Mouse (Mus musculus) kidney, postnatal 25 days (tissue): ENCODE data around the gene Yae1d1.
"Not testable (repeated sequence)": the region's sequence is repeated elsewhere in the genome, so short reads cannot be mapped to it uniquely, and the experiment has no call there.

Experiments
- DNase-seq, 2 experiments: peaks; one replicate each; pipeline ENCODE4 v3.0.0; 2021; ENCODE audit warnings: mixed read lengths in 2 of 2

The Yae1d1 gene

DNA sequence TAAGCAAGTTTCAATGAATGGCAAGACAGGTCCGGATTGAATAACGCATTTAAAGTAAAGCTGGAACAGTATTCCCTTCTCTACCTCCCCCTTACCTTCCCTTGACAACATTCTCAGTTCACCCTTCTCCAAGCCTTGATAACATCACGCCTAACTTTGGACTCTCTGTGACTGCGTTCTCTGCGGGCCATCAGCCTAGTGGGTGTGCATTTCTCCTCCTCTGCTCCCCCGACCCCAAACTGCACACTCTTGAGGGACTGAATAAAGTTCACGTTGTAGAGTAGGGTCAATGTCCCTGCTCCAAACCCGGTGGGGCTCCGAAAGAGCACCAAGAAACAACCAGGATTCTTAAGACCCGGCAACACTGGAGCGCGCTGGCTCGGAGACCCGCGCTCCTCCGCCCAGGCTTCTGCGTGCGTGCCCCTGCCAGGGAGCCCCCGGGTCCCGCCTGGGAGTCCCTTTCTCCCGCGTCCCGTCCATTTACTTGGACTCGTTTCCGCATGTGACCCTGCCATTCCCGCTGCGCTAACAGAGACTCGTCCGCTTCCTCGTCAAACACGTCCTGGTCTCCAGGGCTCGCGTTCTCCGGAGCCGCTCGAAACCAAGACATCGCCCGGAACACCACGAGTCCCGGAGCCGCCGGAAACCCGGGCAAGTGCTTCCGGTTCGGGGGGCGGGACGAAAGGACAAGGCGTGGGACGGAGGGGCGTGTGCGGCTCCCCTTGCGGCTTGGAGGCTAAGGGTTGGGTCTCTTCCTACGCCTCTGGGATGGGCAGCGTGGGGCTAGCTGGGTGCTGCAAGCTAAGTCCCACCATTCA lies at the start of gene Yae1d1:
Yae1d1 (minus strand) TSS at position 653 of the 818 bp plus-strand sequence.
- DNase-seq: peak; percentile 94 to 95

DNA sequence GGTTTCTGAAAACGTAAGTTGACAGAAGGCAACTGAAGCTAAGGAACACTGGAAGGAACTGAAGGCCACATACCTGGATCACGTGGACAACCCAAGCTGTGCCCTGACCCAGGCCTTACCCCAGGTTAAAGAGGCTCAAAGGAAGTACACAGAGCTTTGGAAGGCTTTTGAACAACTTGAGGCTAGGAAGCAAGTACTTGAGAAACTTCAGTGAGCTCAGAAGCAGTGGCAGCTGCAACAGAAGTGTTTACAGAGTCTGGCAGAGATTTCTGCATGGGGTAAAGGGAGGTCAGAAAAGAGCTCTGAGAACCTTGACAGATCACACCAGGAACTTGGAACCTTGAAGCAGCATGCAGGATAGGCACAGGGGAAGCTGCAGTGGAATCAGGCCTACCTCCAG lies 45.7 kb upstream of the Yae1d1 start:
- DNase-seq: no peak

DNA sequence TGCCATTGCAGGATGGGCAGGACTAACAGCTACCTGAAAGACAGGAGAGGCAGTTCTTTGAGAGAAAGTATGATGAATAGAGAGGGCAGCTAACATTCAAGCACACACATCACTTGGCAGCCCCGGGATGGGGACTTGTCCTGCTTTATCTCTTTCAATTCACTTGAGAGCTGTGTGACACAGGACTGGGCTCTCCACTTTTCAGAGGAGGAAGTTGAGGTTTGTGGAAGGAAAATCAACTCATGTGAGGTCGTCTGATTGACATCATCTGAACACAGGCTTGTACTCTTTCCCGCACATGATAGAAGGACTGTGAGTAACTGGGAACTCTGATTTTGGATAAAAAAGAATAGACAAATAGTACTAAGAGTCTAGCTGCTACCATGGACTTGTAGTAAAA lies 23.5 kb upstream of the Yae1d1 start:
- no peak for DNase-seq

GRCm38 (mm10) chr13:18013205-18013604 lies 20.1 kb upstream of the Yae1d1 start:
- no peak for DNase-seq

- DNase-seq: no peak
Measured at GRCm38 (mm10) chr13:18011055-18011454, 17.9 kb upstream of the Yae1d1 start.

GRCm38 (mm10) chr13:17993515-17993847 lies 332 bp upstream of the Yae1d1 start:
- no peak for DNase-seq

DNA sequence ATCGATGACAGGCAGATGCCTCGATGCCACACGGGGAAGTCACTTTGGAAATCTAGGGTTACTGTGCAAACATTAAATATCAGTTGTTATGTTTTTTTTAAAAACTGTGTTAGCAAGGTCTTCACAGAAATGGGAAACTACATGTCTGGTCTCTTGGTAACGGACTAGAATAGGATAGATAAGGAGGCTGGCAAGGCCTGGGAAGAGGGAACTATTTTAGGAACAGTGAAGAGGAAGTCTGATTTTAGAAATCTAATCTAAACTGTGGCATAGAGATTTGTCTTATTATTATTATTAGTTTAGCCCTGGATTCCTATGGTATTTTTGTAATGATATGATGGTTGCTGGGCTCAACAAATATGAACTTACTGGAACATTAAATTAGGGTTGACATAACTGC lies 1.1 kb downstream of the Yae1d1 start:
- DNase-seq: no peak

DNA sequence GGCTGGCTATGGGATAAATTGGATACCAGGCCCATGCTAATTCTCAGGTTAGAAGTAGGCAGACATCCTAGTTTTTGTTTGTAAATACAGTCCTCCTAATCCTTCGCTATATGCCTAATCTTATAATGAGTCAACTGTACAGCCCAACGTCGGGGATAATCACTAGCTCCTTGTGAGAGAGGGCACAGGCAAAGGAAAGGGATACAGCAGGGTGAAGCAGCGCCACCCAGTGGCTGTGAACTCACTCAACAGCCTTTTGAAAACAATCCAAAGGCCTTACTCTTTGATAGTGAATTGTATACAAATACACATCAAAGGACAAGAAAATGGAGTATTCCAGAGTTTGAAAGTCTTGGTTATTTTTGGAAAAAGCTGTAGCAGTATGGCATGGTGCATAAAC lies 10.0 kb downstream of the Yae1d1 start:
- DNase-seq: peak; percentile 43 to 54

DNA sequence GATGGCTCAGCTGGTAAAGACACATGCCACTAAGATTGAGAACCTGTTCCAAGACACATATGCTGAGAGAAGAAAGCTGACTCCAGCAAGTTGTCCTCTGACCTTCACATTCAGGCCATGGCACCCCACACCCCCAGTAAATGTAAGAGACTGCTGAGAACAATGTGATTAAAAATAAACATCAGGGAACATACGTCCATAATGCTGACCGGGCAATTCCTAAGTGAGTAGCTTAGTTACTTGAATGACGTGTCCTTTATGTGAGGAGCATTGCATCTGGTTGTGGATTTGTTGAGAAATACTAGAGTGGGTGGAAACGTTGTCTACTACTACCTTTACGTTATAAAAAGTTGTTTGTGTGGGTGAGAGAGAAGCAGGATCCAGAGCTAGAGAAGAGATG lies 10.5 kb downstream of the Yae1d1 start:
- DNase-seq: no peak

DNA sequence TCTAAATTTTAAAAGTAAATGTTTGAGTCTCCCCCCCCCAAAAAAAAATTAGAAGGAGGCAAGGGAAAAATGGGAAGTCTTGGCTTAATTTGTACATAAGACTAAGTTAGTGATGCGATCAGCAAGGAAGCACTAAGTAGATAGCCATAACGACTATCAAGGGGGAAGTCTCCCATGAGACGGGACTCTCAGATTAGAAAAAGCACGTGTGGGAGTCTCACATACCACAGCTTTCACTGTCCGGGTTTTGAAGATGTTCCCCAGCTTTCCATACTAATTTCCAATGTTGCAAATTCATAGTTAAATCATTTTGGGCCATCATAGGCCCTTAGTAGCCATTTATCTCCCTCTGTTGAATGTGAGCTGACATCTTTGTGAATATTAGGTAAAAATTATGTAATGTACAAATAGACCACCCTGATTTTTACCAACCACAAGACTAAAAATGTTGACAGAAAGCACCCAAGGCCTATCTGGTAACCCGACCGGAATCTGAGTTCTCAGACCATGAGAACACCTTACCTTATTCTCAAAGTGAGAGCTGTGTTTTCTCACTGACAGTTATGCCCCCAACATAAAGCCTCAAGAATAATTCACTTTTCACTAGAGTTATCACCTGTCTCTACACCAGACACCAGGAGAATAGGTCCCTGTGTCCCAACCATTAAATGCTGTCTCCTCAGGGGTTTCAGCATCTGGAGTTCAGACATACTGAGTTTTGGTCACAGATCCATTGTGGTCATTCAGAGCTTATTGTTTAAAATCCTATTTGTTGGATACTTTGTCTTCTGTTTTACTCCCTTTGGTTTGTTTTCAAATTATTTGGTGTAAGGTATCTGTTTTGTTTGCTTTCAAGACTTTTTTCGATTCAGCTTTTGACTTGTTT lies 16.1 kb downstream of the Yae1d1 start:
- DNase-seq: no peak

- DNase-seq: no peak
Measured at GRCm38 (mm10) chr13:17975891-17976290, 17.3 kb downstream of the Yae1d1 start.

DNA sequence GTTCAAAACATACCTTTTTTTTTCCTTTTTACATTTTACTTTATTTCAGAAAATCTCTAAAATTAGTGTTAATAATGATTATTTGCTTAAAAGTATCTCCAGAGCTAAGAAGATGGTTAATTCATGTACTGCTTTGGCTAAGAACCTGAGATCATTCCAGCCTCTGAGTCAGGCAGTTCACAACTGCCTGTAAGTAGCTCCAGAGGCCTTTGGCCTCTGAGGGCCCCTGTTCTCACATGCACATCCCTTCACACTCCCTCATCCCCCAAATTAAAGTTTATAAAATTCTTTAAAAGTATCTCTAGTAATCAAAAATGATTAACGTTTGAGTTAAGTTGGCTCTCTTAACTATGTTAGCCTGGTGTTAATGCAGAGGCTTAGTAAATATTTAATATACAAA lies 17.7 kb downstream of the Yae1d1 start:
- no peak for DNase-seq

DNA sequence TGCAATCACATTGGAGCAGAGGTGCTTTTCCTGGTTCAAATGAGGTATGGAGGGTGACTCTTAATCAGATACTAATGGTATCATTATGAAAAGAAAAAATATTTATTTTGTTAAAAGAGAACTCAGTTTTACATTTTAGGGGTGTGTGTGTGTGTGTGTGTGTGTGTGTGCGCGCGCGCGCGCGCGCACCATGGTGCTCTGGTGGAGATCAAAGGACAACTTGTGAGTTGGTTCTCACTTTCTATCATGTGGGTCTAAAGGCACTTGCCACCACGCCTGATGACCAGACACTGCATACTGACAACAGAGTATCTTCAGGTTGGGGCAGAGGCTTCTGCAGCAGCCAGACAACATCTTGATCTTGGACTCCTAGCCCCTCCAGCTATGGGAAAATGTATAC lies 18.4 kb downstream of the Yae1d1 start:
- DNase-seq: no peak

GRCm38 (mm10) chr13:17960613-17961012 lies 32.5 kb downstream of the Yae1d1 start:
- no peak for DNase-seq

DNA sequence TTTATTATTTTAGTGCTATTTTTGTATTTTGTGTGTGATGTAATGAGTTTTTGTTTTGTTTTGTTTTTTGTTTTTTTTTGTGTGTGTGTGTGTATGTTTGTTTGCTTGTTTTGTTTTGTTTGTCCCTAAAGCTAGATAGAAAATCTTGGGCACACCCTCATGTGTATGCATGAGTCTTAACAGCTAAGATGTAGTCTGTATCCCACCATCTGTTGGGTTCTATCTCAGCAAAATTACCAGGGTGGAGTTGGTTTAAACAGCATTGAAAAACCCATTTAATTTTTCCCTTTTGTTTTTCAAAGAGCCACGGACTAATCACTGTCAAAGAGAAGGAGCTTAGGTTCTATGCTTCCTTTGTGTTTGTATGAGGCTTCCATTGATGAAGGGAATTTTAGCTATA lies 38.9 kb downstream of the Yae1d1 start:
- DNase-seq: no peak

DNA sequence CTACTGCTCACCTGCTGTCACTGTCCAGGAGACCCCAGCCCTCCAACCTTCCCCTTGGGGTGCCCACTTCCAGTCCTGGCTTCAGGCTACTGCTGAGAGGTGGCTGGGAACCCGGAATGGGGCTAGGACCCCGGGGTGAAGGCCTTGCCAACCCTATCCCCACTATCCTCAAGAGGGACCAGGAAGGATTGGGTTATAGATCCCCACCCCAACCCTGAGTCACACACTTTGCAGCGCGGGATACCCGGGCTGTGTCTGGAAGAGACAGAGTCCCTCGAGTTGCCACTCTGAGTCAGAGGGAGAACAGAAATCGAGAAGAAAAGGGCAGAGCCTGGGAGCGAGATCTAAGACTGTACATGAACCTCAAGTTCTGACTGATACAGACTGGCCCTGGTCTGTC lies 42.6 kb downstream of the Yae1d1 start:
- not testable (repeated sequence) for DNase-seq

DNA sequence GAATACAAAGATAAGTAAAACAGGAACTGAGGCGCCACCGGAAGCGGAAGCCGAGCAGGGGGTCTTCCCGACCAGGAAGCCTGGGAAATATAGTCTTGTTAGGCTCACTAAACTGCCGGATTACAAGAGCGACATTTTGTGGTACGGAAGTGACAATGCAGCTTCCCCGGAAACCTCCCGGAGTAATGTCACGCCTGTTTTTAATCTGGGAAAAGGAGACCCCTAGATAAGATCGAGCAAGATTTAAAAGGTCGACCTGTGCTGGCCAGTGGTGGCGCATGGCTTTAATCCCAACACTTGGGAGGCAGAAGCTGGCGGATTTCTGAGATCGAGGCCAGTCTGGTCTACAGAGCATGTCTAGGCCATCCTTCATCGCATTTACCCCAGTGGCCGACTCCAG lies 43.6 kb downstream of the Yae1d1 start:
- no peak for DNase-seq

DNA sequence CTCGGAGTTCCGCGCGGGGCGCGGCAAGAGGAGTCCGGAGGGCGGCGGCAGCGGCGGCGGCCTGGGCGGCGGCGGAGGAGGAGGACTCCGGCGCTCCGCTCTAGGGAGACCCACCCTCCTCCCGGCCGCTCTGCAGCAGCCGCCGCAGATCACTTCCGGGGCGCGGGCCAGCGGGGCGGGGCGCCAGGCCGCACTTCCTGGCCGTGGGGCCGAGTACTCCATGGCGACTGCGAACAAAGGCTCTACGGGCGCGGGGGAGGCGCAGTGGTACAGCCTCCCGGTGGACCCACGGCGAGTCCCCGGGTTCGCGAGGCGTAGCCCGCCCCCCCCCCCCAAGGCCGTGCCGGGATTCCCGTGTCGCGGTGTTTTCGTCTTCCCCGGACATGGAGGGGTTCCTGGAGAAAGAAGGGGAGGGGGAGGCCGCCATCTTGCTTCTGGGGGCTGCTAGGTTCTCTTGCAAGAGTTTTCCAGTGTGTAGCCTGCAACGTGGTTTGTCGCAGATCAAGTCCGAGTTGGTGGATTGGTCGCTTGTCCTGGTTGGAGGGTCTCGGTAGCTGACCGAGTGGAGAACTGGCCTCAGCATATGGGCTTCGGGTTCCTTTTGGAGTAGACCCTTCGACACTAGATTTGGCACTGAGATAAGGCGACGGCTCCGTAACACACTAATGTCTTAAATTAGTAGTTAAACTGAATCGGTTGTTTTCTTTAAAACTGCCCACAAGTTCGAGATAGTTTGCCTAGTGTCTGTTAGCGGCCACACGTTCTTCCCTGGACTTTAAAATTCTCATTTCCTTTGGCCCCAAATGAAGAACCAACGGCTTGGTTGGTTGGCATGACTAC lies 48.9 kb downstream of the Yae1d1 start, which contains the start of gene Rala:
Rala (minus strand) TSS at position 162 of the 840 bp plus-strand sequence.
- DNase-seq: peak; percentile 93 to 97

DNA sequence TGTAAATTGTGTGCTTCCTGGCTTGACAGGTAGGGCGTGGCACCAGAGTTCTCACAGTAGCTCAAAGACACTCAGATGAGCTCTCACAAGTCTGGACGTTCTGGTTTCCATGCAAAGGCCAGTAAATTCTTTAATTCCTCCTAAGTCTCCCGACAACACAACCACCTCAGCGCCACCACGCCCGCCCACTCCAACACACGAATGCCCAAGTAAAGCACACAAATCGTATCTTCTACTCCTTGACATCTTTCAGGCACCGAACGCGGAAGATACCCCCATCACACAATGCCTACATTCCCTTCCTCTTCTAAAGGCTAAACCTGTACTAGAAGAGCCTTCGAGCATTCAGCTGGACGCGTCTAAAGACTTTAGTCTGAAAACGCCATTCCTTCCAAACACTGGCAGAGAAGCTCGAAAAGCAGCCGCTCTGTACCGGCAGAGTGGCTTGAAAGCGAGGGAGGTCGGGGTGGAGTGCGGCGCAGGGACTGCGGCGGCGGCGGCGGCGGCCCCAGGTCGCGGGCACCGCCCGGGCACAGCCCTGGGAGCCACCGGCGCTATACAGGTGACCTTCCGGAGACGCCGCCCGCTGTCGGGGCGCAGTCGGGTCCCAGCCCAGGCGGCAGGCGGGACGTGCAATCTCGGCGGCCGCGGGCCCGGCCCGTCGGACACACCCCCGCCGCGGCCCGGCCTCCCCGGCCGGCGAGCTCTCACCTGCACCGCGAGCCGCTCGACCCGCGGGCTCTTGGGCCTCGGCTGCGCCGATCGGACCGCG lies 49.7 kb downstream of the Yae1d1 start:
- DNase-seq: peak in 1 of 2 experiments; percentile 20

DNA sequence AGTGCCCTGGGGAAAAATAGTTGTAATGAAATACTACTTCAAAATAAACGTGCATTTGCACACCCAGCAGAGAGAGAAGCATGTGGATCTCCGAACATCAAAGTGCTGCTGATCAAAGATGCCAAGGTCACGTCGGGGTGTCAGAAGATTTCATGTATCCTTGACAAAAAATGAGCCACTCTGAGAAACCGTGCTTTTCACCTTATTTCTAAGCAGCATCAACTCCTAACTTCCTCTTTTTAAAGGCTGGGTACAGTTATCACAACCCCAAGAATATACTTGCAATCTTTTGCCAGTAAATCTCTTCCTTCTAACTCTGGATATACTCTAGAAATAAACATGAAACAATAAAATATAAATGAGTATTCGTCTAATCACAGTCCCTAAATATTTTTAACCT lies 50.8 kb downstream of the Yae1d1 start:
- DNase-seq: no peak
